Mouse (Mus musculus): ENCODE data around the gene H2afx. TPM values are rescaled to one million over a fixed set of nuclear protein-coding genes. Genes with fewer than 3 reads are reported as not detected.
"Not testable (repeated sequence)": the region's sequence is repeated elsewhere in the genome, so short reads cannot be mapped to it uniquely, and the experiment has no call there.

Gene H2afx
- polyA plus RNA-seq, 1 experiment from 2014 or later: 278 TPM

GRCm38 (mm10) chr9:44335331-44336092 is 1.0 kb downstream of the H2afx start:
- Histone ChIP-seq H3K4me3 (ENCODE audit: low read length) (peak overlapping the region; percentile 87), H3K36me3 (ENCODE audit: control insufficient read depth, insufficient read depth, low read length) (peaks cover 29% of the 10 kb centered on the region), H3K9ac (ENCODE audit: low read depth, low read length) (peak overlapping the region; percentile 92), H3K9me3 (ENCODE audit: control insufficient read depth, low read length) (no peaks in the 10 kb centered on the region), H3K4me2 (ENCODE audit: low read depth, low read length) (peak overlapping the region; percentile 77), H3K4me1 (ENCODE audit: control insufficient read depth, insufficient read depth, low read length) (peaks cover 15% of the 10 kb centered on the region), H3K27ac (ENCODE audit: low read length) (peak overlapping the region; percentile 96), H3K27me3 (replicated peaks; ENCODE audit: control insufficient read depth, insufficient read depth, low read length) (no peaks in the 10 kb centered on the region)
- ATAC-seq: no peak
- under 1% methylated on average over 50 of the region's 50 CpGs for WGBS

- no peak for ATAC-seq
- 2% methylated on average over 5 of the region's 5 CpGs for WGBS
- H3K36me3 ChIP-seq (ENCODE audit: control insufficient read depth, insufficient read depth, low read length): peaks cover 30% of the 10 kb centered on the region
These were observed 1.6 kb downstream of the H2afx start for GRCm38 (mm10) chr9:44336093-44336406.

GRCm38 (mm10) chr9:44336513-44336912 is 2.0 kb downstream of the H2afx start:
- Histone ChIP-seq H3K4me2 (ENCODE audit: low read depth, low read length) (peak overlapping the region; percentile 77), H3K4me1 (ENCODE audit: control insufficient read depth, insufficient read depth, low read length) (peaks cover 15% of the 10 kb centered on the region), H3K4me3 (ENCODE audit: low read length) (peak overlapping the region; percentile 87), H3K36me3 (ENCODE audit: control insufficient read depth, insufficient read depth, low read length) (peaks cover 28% of the 10 kb centered on the region), H3K9ac (ENCODE audit: low read depth, low read length) (peak overlapping the region; percentile 61)
- H3K27me3 ChIP-seq (replicated peaks; ENCODE audit: control insufficient read depth, insufficient read depth, low read length); ATAC-seq; H3K9me3 ChIP-seq (ENCODE audit: control insufficient read depth, low read length); H3K27ac ChIP-seq (ENCODE audit: low read length): not testable (repeated sequence)
- 30% methylated on average over 4 of the region's 4 CpGs for WGBS

More at GRCm38 (mm10) chr9:44336093-44336406, 1.6 kb downstream of the H2afx start:
- peak overlapping the region; percentile 96 for H3K27ac ChIP-seq (ENCODE audit: low read length)
- peaks cover 15% of the 10 kb centered on the region for H3K4me1 ChIP-seq (ENCODE audit: control insufficient read depth, insufficient read depth, low read length)
- H3K9me3 ChIP-seq (ENCODE audit: control insufficient read depth, low read length): no peaks in the 10 kb centered on the region
- peak overlapping the region; percentile 77 for H3K4me2 ChIP-seq (ENCODE audit: low read depth, low read length)
- peak overlapping the region; percentile 92 for H3K9ac ChIP-seq (ENCODE audit: low read depth, low read length)
- no peaks in the 10 kb centered on the region for H3K27me3 ChIP-seq (replicated peaks; ENCODE audit: control insufficient read depth, insufficient read depth, low read length)
- peak overlapping the region; percentile 87 for H3K4me3 ChIP-seq (ENCODE audit: low read length)

DNA sequence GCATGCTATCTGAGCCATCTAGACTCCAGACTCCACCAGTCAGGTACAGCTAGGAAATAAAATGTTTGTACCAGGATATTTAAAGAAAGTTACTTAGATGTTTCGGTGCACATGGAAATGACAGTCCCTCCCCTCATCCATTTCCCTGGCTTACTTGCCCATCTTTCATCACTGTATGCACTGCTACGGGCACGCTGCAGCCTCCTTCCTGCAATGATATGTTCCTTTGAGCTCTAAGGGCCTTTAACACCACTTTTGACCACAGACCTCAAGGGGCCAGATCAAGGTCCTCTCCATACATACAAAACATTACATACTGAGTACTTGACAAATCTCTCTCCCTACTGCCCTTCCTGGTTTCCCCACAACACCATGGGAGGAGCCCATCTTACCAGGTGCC is 2.5 kb downstream of the H2afx start:
- Histone ChIP-seq H3K4me2 (ENCODE audit: low read depth, low read length) (peak overlapping the region; percentile 77), H3K9ac (ENCODE audit: low read depth, low read length) (peak overlapping the region; percentile 61), H3K27me3 (replicated peaks; ENCODE audit: control insufficient read depth, insufficient read depth, low read length) (no peaks in the 10 kb centered on the region), H3K4me3 (ENCODE audit: low read length) (peak overlapping the region; percentile 87), H3K9me3 (ENCODE audit: control insufficient read depth, low read length) (no peaks in the 10 kb centered on the region), H3K27ac (ENCODE audit: low read length) (no peak overlapping the region), H3K36me3 (ENCODE audit: control insufficient read depth, insufficient read depth, low read length) (peaks cover 27% of the 10 kb centered on the region), H3K4me1 (ENCODE audit: control insufficient read depth, insufficient read depth, low read length) (peaks cover 15% of the 10 kb centered on the region)
- ATAC-seq: no peak
- 59% methylated on average over 3 of the region's 3 CpGs for WGBS

DNA sequence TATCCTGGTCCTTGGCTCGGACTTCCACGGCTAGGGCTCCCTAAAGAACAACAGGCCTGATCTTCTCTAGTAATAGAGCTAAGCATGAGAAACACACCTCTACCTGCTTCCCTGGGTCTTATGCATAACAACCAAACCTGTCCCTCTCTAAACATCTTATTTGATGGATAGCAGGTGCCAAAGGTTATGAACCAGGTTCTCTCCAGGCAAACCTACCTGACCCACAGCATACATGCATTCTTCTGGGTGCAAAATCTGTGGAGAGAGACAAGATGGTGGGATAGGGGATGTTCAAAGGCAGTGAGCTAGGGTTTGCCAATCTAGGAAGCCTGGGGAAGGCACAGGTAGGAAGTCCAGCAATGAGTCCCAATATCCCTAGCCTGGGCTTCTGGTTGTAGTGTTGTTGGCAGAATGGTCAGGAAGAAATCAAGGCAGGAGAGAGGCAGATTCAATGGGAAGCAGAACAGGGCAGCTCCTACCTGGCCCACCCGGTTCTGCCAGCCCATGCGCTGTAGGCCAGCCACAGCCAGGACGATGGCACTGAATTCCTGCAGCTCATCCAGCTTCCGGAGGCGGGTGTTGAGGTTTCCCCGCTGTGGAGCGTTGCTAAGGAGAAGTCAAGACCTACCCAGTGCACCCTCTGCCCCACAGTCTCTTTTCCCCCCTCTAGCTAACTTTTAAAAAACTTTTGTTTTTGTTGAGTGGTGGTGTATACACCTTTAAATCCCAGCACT is 3.1 kb downstream of the H2afx start:
- Histone ChIP-seq H3K4me1 (ENCODE audit: control insufficient read depth, insufficient read depth, low read length) (peaks cover 22% of the 10 kb centered on the region), H3K27ac (ENCODE audit: low read length) (no peak overlapping the region), H3K9ac (ENCODE audit: low read depth, low read length) (peak overlapping the region; percentile 61; the same call in 1 of the 2 replicates), H3K36me3 (ENCODE audit: control insufficient read depth, insufficient read depth, low read length) (peaks cover 23% of the 10 kb centered on the region), H3K4me2 (ENCODE audit: low read depth, low read length) (peak overlapping the region; percentile 77), H3K4me3 (ENCODE audit: low read length) (peak overlapping the region; percentile 87; the same call in 1 of the 2 replicates), H3K27me3 (replicated peaks; ENCODE audit: control insufficient read depth, insufficient read depth, low read length) (no peaks in the 10 kb centered on the region), H3K9me3 (ENCODE audit: control insufficient read depth, low read length) (no peaks in the 10 kb centered on the region)
- WGBS: 60% methylated on average over 9 of the region's 9 CpGs
- ATAC-seq: no peak

DNA sequence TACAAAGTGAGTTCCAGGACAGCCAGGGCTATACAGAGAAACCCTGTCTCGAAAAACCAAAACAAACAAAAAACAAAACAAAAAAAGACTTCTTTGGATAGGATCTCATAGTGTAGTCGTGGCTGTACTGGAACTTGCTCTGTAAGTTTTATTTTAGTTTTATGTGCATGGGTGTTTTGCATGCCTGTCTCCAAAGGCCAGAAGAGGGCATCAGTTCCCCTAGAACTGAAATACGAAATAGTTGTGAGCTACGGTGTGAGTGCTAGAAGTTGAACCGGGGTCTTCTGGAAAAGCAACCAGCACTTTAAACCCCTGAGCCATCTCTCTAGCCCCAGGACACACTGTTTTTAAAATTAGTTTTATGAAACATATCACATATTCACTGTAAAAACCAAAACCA is 4.1 kb downstream of the H2afx start:
- Histone ChIP-seq H3K27me3 (replicated peaks; ENCODE audit: control insufficient read depth, insufficient read depth, low read length) (no peaks in the 10 kb centered on the region), H3K27ac (ENCODE audit: low read length) (no peak overlapping the region), H3K4me3 (ENCODE audit: low read length) (no peak overlapping the region), H3K9ac (ENCODE audit: low read depth, low read length) (no peak overlapping the region), H3K4me2 (ENCODE audit: low read depth, low read length) (no peak overlapping the region), H3K9me3 (ENCODE audit: control insufficient read depth, low read length) (no peaks in the 10 kb centered on the region), H3K36me3 (ENCODE audit: control insufficient read depth, insufficient read depth, low read length) (peaks cover 14% of the 10 kb centered on the region), H3K4me1 (ENCODE audit: control insufficient read depth, insufficient read depth, low read length) (peaks cover 25% of the 10 kb centered on the region)
- 84% methylated on average over 5 of the region's 5 CpGs for WGBS
- no peak for ATAC-seq

- H3K4me2 ChIP-seq (ENCODE audit: low read depth, low read length): no peak overlapping the region
- no peaks in the 10 kb centered on the region for H3K27me3 ChIP-seq (replicated peaks; ENCODE audit: control insufficient read depth, insufficient read depth, low read length)
- no peak overlapping the region for H3K27ac ChIP-seq (ENCODE audit: low read length)
- peaks cover 25% of the 10 kb centered on the region for H3K4me1 ChIP-seq (ENCODE audit: control insufficient read depth, insufficient read depth, low read length)
- ATAC-seq: no peak
- no peak overlapping the region for H3K4me3 ChIP-seq (ENCODE audit: low read length)
- H3K36me3 ChIP-seq (ENCODE audit: control insufficient read depth, insufficient read depth, low read length): peaks cover 11% of the 10 kb centered on the region
- no peaks in the 10 kb centered on the region for H3K9me3 ChIP-seq (ENCODE audit: control insufficient read depth, low read length)
- 87% methylated on average over 5 of the region's 5 CpGs for WGBS
- H3K9ac ChIP-seq (ENCODE audit: low read depth, low read length): no peak overlapping the region
These were observed 7.0 kb downstream of the H2afx start for GRCm38 (mm10) chr9:44341487-44341886.

DNA sequence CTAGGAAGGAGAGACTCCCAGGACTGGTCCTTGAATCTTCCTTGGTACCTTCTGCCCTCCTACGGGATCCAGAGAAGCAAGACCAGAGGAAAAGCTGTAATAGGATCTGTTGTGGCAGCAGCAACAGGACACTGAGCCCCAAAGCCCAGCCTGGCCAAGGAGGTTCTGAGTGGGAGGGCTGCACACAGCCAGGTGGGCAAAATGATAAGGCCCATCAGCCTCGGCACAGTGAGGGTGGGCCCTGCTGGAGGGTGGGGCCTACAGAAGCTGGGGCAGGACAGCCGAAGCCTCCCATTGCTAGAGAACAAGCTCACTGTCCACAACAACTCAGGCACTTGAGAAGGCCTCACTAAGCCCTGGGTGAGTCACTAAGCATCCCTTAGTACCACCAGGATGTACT is 7.7 kb downstream of the H2afx start:
- Histone ChIP-seq H3K36me3 (ENCODE audit: control insufficient read depth, insufficient read depth, low read length) (peaks cover 11% of the 10 kb centered on the region), H3K4me2 (ENCODE audit: low read depth, low read length) (no peak overlapping the region), H3K27me3 (replicated peaks; ENCODE audit: control insufficient read depth, insufficient read depth, low read length) (no peaks in the 10 kb centered on the region), H3K9me3 (ENCODE audit: control insufficient read depth, low read length) (no peaks in the 10 kb centered on the region), H3K4me3 (ENCODE audit: low read length) (no peak overlapping the region), H3K9ac (ENCODE audit: low read depth, low read length) (peak overlapping the region; percentile 87), H3K27ac (ENCODE audit: low read length) (no peak overlapping the region), H3K4me1 (ENCODE audit: control insufficient read depth, insufficient read depth, low read length) (peaks cover 18% of the 10 kb centered on the region)
- 68% methylated on average over 3 of the region's 3 CpGs for WGBS
- 0 out of 2 replicates have a peak, but pooled peaks have one; percentile 13 for ATAC-seq

GRCm38 (mm10) chr9:44342605-44343004 is 8.1 kb downstream of the H2afx start:
- no peaks in the 10 kb centered on the region for H3K27me3 ChIP-seq (replicated peaks; ENCODE audit: control insufficient read depth, insufficient read depth, low read length)
- H3K36me3 ChIP-seq (ENCODE audit: control insufficient read depth, insufficient read depth, low read length): peaks cover 11% of the 10 kb centered on the region
- H3K9me3 ChIP-seq (ENCODE audit: control insufficient read depth, low read length): no peaks in the 10 kb centered on the region
- no peak overlapping the region for H3K27ac ChIP-seq (ENCODE audit: low read length)
- H3K4me3 ChIP-seq (ENCODE audit: low read length): peak overlapping the region; percentile 84
- H3K9ac ChIP-seq (ENCODE audit: low read depth, low read length): peak overlapping the region; percentile 87
- ATAC-seq: no peak
- peaks cover 14% of the 10 kb centered on the region for H3K4me1 ChIP-seq (ENCODE audit: control insufficient read depth, insufficient read depth, low read length)
- H3K4me2 ChIP-seq (ENCODE audit: low read depth, low read length): peak overlapping the region; percentile 62
- WGBS: 82% methylated on average over 1 of the region's 1 CpGs
